ENCODE assay signal across 14 mouse cellular contexts in the genomic region with DNA sequence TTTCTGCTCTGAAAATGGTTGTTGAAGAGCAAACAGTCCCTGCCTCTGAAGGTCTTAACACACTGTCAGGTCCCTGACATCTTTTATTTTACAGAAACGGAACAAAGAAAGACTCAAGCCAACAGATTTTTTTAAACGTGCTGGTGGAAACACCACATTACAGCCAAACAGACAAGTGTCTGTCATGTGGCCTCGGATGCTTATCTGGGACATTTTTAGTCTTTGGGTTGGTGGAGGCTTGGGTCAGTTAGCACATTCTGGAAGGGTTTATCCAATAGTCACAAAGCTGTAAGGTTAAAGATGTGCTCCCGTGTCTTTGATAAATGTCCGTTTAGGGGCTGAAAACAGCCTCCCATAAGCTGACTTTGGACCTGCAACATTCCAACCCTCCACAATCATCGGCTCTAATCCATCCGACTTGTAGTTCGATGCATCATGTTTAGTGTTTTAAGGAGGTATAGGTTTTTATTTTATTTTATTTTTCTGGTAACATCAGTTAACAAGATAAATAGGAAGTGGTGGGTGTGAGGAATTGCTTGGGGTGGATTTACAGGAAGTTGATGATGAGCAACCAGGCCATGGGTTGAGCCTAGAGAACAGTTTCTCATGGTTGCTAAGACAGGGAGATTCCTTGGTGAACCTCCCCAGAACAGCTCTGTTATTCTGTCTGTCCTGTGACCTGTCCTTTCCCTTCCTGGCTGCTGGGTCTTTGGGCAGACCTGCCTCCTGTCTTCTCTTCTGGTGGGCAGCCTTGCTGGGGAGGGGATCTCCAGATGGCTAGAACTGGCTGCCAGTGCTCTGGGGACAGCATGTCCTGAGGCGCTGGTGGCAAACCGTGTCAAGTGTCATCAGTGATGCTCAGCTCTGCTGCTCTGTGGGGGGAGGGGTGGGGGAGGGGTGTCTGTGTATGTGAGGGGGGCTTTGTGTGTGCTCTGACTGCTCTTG. TPM values are rescaled to one million over a fixed set of nuclear protein-coding genes. Genes with fewer than 3 reads are reported as not detected.
A peak's percentile ranks its signal among the peaks of the same experiment; 100 is the strongest.
DNase-seq lines count a peak whose midpoint lies in the region; ATAC-seq and TF ChIP-seq lines count a peak whose summit lies in the region.
"Had no signal": no experiment of that assay in that cellular context is flagged by ENCODE, and none has a peak within 500 bp of the region (broad histone marks: within the 10 kb centered on the region; RNA-seq: fewer than 3 reads in every experiment).

No protein-coding gene starts in this region.

- H3K4me1 ChIP-seq in hindbrain, postnatal 0 days (ENCODE audit: insufficient read depth, low read length), result peaks cover 2% of the 10 kb centered on the region

- ATAC-seq in hindbrain, postnatal 0 days, result no peak; the same call in 1 of the 2 replicates

- H3K4me3 ChIP-seq in hindbrain, postnatal 0 days (ENCODE audit: low read length), result no peak overlapping the region
- H3K4me3 ChIP-seq: erythroblast, embryonic 14.5 days; heart, embryonic 10.5 days; hindbrain, embryonic 15.5 days; kidney, embryonic 15.5 days; midbrain, embryonic 13.5 days had no signal

- 70% methylated on average over 10 of the region's 10 CpGs for WGBS in hindbrain, postnatal 0 days

- no peaks in the 10 kb centered on the region for H3K36me3 ChIP-seq in hindbrain, postnatal 0 days (ENCODE audit: insufficient read depth, low read length)
- H3K36me3 ChIP-seq: heart, embryonic 10.5 days; hindbrain, embryonic 15.5 days; kidney, embryonic 15.5 days; midbrain, embryonic 13.5 days had no signal

- DNase-seq in left cerebral cortex, postnatal 4 days, result peak; percentile 64
- no peak for DNase-seq in left cerebral cortex, postnatal 14 days (ENCODE audit: low spot score in 2 of 2)
- DNase-seq in 416B (ENCODE audit: low read depth), result peak; percentile 48
- DNase-seq in CD4-positive helper T cell, adult 2 months (ENCODE audit: low read depth, low spot score), result peak; percentile 67
- peak; percentile 25 for DNase-seq in hindbrain, postnatal 0 days (ENCODE audit: low spot score)
- no peak for DNase-seq in layer of hippocampus, postnatal 10 days (ENCODE audit: low spot score in 2 of 2)
- no peak for DNase-seq in kidney, postnatal 14 days
- DNase-seq: thymus, postnatal 4 days had no signal

- intact Hi-C loops in left cerebral cortex, postnatal 4 days (cut with DNase I), result no loop called here
- intact Hi-C loops in left cerebral cortex, postnatal 14 days (cut with DNase I), result no loop called here

- H3K27ac ChIP-seq in hindbrain, postnatal 0 days, result no peak overlapping the region
- H3K27ac ChIP-seq: heart, embryonic 10.5 days; hindbrain, embryonic 15.5 days; liver, embryonic 14.5 days; midbrain, embryonic 13.5 days had no signal

- no peak for TF ChIP-seq CTCF in hindbrain, postnatal 0 days (IDR thresholded peaks at IDR 0.05; ENCODE audit: low read depth)

- no peak overlapping the region for H3K4me2 ChIP-seq in hindbrain, postnatal 0 days (ENCODE audit: low read depth, low read length)
- H3K4me2 ChIP-seq: hindbrain, embryonic 15.5 days; kidney, embryonic 15.5 days; midbrain, embryonic 13.5 days had no signal

- H3K27me3 ChIP-seq in hindbrain, postnatal 0 days (ENCODE audit: insufficient read depth, low read length), result no peaks in the 10 kb centered on the region
- H3K27me3 ChIP-seq: hindbrain, embryonic 15.5 days; kidney, embryonic 15.5 days; midbrain, embryonic 13.5 days had no signal

- H3K9me3 ChIP-seq in hindbrain, postnatal 0 days (ENCODE audit: low read length), result no peaks in the 10 kb centered on the region
- H3K9me3 ChIP-seq: heart, embryonic 10.5 days; hindbrain, embryonic 15.5 days; kidney, embryonic 15.5 days; midbrain, embryonic 13.5 days had no signal

- H3K9ac ChIP-seq in hindbrain, postnatal 0 days (replicated peaks; ENCODE audit: low read length), result no peak overlapping the region
- H3K9ac ChIP-seq: hindbrain, embryonic 15.5 days; kidney, embryonic 15.5 days; liver, embryonic 14.5 days; midbrain, embryonic 13.5 days had no signal

RNA-seq across cellular contexts. Expression of gene Laptm5, which starts 6.2 kb away (rescaled TPM):
- total RNA-seq in left cerebral cortex, postnatal 4 days (2021), result 10 to 100 TPM; 10.8 to 15.0 TPM
- 10 to 100 TPM; 35.3 to 38.3 TPM for total RNA-seq in left cerebral cortex, postnatal 14 days (2021)
- 42.8 and 71.4 TPM in 2 replicates for total RNA-seq in hindbrain, postnatal 0 days (2014; rRNA removed)
- polyA plus RNA-seq in hindbrain, postnatal 0 days (2015; fragmentation: Nextera tagmentation; extraction: Ambion mirVana), result 40.8 and 43.1 TPM in 2 replicates
- 10 to 100 TPM; 27.5 to 28.1 TPM for total RNA-seq in layer of hippocampus, postnatal 10 days (2021)

RNA-seq across cellular contexts. Expression of gene Matn1, which starts 25.1 kb away (rescaled TPM):
- total RNA-seq in left cerebral cortex, postnatal 4 days (2021), result under 1 TPM; 0.24 to 0.34 TPM
- total RNA-seq in left cerebral cortex, postnatal 14 days (2021), result 1 to 10 TPM; 2.0 to 2.4 TPM
- 0.26 and 0.90 TPM in 2 replicates for total RNA-seq in hindbrain, postnatal 0 days (2014; rRNA removed)
- polyA plus RNA-seq in hindbrain, postnatal 0 days (2015; fragmentation: Nextera tagmentation; extraction: Ambion mirVana), result 0.71 and 1.2 TPM in 2 replicates
- under 1 TPM; 0.64 to 0.91 TPM for total RNA-seq in layer of hippocampus, postnatal 10 days (2021)
- polyA plus RNA-seq: erythroblast, embryonic 14.5 days; heart, embryonic 10.5 days; midbrain, embryonic 13.5 days had no signal

Comparison
In these comparisons a context has a peak if more than half of its experiments do, and no peak if none do; other contexts are left out.
1. DNase-seq: peak in left cerebral cortex, postnatal 4 days (single experiment), 416B (single experiment), CD4-positive helper T cell, adult 2 months (single experiment) and hindbrain, postnatal 0 days (single experiment); none in left cerebral cortex, postnatal 14 days (0 of 2), layer of hippocampus, postnatal 10 days (0 of 2) and kidney, postnatal 14 days (single experiment).